Mouse (Mus musculus) liver, adult 2 months (tissue): ENCODE data around the gene Ms4a12.

Experiments
- CTCF ChIP-seq: fragments of 200-500 bp; IDR thresholded peaks from 2 replicates; pipeline ENCODE4 v1.5.1; 2011; ENCODE audit warnings: low read depth, low read length, control low read depth
- POLR2A ChIP-seq: fragments of 200-500 bp; IDR thresholded peaks from 2 replicates; pipeline ENCODE4 v1.6.1; 2011; ENCODE audit warnings: low read length, control low read depth; ENCODE audit not compliant: insufficient read depth; ENCODE audit errors: extremely low read depth

DNA sequence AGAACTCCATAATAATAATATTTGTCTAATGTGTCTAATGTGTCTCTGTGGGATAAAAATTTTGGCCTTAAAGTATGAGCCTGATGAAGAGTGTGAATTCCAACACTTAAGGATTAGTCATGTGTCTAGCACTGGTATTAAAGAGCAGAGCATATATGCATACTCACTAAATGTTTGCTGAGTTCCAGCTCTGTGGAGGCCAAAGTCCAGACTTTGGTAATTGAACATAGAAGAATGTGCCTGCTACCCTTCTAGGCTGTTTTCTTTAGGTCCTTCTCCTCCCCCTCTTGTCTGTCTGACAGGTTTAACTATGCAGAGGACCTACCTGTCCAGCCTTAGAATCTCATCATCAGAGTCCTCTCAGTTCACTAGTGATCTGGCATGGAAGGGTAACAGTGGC is 3.6 kb upstream of the Ms4a12 start:
- no peak for TF ChIP-seq CTCF
- no peak for TF ChIP-seq POLR2A
